Mouse (Mus musculus): ENCODE data around the gene Rnd3.
A peak's percentile ranks its signal among the peaks of the same experiment; 100 is the strongest.

The Rnd3 gene

GRCm38 (mm10) chr2:51148975-51149374 lies at the start of gene Rnd3:
TSS of gene Rnd3 (minus strand) at chr2:51149111.
- DNase-seq (ENCODE audit: low spot score), result peak; percentile 97

- DNase-seq (ENCODE audit: low spot score), result no peak
Observed at GRCm38 (mm10) chr2:51192319-51192718, 43.4 kb upstream of the Rnd3 start.

DNA sequence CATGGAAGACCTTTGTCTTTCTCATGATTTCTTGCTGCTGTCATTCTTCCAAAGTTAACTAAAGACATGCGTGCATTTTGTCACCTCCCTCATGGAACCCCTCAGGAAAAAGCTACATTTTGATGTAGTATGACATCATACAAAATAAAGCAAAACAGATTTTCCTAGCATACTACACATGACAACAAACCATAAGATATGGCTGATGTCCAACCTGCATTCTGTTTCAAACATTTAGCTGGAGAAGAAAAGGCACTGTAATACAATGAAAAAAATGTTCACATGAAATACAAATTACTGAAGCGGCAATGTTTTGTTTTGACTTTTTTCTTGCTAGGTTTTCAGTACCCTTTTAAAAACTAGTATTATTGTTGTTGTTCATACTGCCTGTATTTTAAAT lies 36.9 kb upstream of the Rnd3 start:
- DNase-seq (ENCODE audit: low spot score), result no peak

GRCm38 (mm10) chr2:51182990-51183389 lies 34.1 kb upstream of the Rnd3 start:
- no peak for DNase-seq (ENCODE audit: low spot score)

DNA sequence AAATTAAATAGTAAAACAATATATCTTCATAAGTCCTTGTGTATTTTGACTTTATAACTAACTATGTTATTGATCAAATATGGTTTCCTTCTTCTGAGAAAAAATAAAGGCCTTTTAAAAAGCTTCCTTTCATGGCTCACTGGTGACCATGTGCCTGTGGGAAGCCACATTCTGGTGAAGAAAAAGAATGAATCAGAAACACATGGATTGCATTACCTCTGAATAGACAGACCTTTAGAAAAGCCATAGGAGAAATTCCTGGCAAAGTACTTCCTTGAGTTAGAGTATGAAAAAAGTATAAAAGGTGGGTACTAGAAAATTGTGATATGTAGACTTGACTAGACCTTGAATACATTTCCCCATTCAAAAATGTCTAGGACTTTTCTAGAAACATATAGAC lies 32.5 kb upstream of the Rnd3 start:
- no peak for DNase-seq (ENCODE audit: low spot score)

DNA sequence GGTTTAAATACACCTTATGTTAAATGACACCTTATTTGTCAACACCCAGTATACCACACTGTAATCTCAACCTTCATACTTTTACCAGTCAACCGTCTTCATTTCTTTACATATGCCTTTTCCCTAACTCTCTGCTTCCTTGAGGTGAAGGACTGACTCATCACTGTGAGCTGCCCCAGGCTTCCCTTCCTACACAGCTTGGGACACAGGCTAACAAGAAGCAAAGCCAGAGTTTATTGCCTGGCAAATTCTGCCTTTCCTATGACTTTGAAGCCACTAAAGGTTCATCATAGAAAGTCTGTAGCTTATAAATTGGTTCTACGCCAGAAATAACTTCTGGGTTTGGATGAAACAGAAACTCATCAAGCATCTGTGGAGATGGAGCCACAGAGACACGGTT lies 30.2 kb upstream of the Rnd3 start:
- no peak for DNase-seq (ENCODE audit: low spot score)

- DNase-seq (ENCODE audit: low spot score), result peak; percentile 3
Observed at GRCm38 (mm10) chr2:51177615-51178014, 28.7 kb upstream of the Rnd3 start.

DNA sequence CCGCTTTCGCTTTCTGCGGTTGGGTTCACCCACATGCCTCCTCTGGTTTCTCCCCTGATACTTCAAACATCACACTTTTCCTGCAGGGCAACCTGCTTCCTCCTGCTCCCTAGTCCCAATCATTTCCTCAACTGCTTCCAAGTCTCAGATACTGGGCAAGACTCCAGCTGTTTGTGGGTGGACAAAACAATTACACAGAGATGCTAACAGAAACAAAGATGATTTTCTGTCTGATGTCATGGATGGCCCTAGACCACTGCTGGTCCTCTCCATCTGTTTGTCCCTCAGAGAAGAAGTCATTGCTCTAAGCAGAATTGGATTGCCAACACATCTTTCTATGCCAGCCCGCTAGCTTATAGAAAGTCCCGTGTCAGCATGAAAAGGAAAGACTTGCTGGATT lies 26.4 kb upstream of the Rnd3 start:
- DNase-seq (ENCODE audit: low spot score), result no peak

GRCm38 (mm10) chr2:51161110-51161509 lies 12.2 kb upstream of the Rnd3 start:
- DNase-seq (ENCODE audit: low spot score), result no peak

GRCm38 (mm10) chr2:51148454-51148853 lies 457 bp downstream of the Rnd3 start:
- peak; percentile 16 for DNase-seq (ENCODE audit: low spot score)

GRCm38 (mm10) chr2:51148065-51148407 lies 875 bp downstream of the Rnd3 start:
- no peak for DNase-seq (ENCODE audit: low spot score)

- DNase-seq (ENCODE audit: low spot score), result peak; percentile 75
Observed at GRCm38 (mm10) chr2:51147318-51148064, 1.4 kb downstream of the Rnd3 start.

DNA sequence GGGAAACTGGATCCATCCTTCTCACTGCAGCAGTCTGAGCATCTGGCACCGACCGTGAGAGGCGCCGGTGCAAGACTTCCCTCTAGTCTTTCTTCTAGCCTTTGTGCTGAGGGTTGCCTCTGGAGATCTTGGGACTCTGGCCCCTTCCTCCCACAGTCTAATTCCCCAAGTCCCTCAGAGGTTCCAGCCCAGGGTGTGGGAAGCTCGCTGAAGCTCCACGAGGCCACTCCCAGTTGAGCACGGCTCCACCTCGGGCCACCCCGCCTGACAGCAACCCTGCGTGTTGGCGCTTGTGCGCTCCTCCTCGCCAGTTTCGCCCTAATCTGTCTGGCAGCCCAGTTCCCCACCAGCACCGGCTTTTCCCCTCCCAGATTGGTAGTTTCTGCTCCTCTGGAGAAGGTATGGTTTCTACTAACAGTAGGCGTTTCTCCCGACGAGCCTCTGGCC lies 2.0 kb downstream of the Rnd3 start:
- DNase-seq (ENCODE audit: low spot score), result peak; percentile 77

- DNase-seq (ENCODE audit: low spot score), result peak; percentile 21
Observed at GRCm38 (mm10) chr2:51145838-51146470, 3.0 kb downstream of the Rnd3 start.

DNA sequence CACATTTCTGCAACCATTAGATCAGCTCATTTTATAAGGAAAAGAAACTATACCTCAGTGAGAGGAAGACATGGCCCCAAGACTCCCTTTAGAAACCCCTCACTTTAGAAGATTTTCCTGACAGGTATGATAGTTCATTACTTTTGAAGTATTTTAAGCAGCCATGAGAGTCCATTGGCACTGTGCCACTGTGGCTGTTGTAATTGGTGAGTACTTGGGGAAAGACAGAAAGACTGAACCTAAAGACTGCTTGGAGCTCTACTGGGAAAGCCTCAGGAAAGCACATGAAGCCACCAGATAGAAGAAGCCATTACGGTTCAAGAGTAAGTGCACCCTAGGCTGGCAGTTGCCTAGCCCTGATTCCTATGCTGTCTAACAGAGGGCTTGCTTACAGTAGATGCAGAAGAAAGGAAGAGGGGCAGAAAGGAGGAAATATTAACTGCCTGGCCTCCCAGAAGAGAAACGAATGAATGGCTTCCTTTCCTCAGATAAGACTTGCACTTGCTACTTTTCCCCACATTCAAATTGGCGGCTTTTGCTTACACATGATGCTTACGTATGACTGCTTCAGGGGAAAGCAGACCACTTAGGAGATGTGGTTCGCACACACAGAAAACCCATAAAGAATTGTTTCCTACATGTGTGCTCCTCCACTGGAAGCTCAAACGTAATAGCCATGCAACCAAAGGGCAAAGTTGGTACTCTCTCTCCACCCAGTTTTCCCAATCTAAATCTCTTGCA lies 4.4 kb downstream of the Rnd3 start:
- no peak for DNase-seq (ENCODE audit: low spot score)

DNA sequence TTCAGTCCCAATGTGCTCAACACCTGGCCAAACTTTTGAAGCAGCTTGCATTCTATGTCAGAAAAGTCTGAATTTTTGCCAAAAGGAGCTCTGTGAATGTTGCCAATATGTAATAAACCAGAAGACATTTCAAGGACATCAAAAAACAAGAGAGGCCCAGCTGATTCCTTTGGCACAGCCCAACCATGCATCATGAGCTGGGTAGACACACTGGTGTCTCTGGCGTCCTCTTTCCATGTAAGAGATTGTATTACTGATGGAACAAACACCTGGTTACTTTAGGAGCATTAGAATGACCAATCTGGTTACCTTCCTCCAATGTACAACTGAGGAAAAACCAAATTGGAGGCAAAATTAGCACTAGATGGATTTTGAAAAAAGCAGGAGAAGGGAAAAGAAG lies 6.5 kb downstream of the Rnd3 start:
- no peak for DNase-seq (ENCODE audit: low spot score)

DNA sequence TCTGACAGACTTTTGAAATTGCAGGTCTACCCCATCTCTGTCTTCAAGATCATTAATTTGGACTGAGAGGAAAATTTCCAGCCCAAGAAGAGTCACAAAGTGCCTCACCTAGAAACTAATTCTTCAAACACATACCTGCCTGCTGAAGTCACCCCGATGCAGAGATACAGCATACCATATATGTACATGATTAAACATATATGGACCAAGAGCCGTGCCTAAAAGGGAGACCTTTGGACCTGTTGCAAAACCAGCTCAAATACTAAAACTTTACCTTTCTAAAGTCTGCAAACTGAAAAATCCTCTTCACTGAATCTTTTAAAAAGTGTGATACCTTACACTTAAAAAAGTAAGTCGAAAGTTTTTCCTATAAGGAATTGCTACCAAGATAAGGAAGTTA lies 7.6 kb downstream of the Rnd3 start:
- no peak for DNase-seq (ENCODE audit: low spot score)

DNA sequence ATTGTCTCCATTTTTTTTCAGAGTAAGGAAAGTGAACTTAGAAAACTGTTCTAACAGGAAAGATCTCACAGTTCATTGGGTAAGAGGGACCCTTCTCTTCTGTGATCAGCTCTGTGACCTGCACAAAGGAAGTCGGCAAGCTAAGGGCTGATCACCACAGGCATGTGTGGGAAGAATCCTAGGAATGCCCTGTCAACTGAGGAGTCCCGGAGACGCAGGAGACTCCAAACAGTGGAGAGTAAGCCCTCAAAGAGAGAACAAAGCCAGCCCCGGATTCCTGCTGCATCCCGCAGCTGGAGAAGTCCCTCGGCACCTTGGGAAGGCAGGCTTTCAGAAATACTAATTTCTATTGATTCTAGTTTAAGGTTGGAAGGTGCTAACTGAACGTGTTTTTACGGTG lies 8.4 kb downstream of the Rnd3 start:
- DNase-seq (ENCODE audit: low spot score), result peak; percentile 27

DNA sequence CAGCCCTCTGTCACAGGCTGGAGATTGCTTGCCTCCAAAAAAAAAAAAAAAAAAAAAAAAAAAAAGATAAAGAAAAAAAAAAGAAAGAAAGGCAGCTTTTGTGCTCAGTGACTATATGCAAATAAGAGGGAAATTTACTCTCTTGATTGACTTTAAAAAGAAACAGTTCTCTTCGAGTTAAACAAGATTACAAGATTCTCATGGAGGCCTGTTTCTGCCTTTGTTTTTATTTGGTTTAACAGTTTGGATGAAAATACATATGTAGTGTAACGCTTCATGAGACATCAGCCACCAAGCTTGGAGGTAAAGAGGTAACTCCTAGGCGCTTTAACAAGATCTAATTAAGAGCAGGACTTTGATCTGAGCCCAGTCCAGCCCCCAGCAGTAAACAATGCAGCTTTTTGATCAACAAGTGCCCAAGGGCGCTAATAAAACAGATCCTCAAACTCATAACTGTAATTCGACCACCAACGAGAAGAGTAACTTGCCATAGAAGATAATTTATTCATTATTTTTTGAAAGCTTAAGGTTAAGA lies 8.9 kb downstream of the Rnd3 start:
- no peak for DNase-seq (ENCODE audit: low spot score)

- peak; percentile 16 for DNase-seq (ENCODE audit: low spot score)
Observed at GRCm38 (mm10) chr2:51139218-51139911, 9.5 kb downstream of the Rnd3 start.

DNA sequence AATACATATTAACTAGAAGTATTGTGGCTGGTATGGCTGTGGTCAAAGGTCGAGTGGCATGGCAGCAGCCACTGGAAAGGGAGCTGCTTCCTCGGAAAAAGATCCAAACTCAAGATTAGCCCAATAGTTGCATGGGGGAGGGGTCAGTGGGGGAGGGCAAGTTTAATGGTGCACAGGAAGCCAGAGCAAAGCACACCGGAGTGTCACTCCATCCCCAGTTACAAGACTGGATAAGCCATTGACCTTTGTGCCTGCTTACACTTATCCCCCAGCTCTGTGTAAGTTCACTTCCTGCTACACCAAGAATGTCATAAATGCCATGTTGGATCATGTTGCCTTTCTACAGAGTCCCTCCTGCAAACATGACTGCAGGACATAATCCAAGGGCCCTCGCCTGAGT lies 11.2 kb downstream of the Rnd3 start:
- DNase-seq (ENCODE audit: low spot score), result no peak

GRCm38 (mm10) chr2:51132181-51132580 lies 16.7 kb downstream of the Rnd3 start:
- no peak for DNase-seq (ENCODE audit: low spot score)
